In genomic region chr13:48822288-48822687, GRCm38 (mm10) we compare ENCODE assay signal across 13 mouse cellular contexts.
"Had no signal": no experiment of that assay in that cellular context is flagged by ENCODE, and none has a peak within 500 bp of the region (broad histone marks: within the 10 kb centered on the region; RNA-seq: fewer than 3 reads in every experiment).

No protein-coding gene starts in this region.

- ATAC-seq: midbrain, embryonic 16.5 days had no signal

- H3K27me3 ChIP-seq: limb, embryonic 13.5 days; midbrain, embryonic 12.5 days; neural tube, embryonic 13.5 days had no signal

- H3K4me1 ChIP-seq: limb, embryonic 13.5 days; midbrain, embryonic 12.5 days; neural tube, embryonic 13.5 days had no signal

- H3K4me3 ChIP-seq: limb, embryonic 13.5 days; midbrain, embryonic 12.5 days; neural tube, embryonic 13.5 days had no signal

- H3K9me3 ChIP-seq: limb, embryonic 13.5 days; midbrain, embryonic 12.5 days; neural tube, embryonic 13.5 days had no signal

- H3K4me2 ChIP-seq: limb, embryonic 13.5 days; midbrain, embryonic 12.5 days; neural tube, embryonic 13.5 days had no signal

- H3K27ac ChIP-seq: limb, embryonic 13.5 days; liver, embryonic 14.5 days; midbrain, embryonic 12.5 days; neural tube, embryonic 13.5 days had no signal

- DNase-seq: layer of hippocampus, adult 9-11 months; left cerebral cortex, postnatal 4 days; lung, adult 18-20 months; retina, postnatal 1 day; right cerebral cortex, postnatal 4 days; spleen, adult 18-20 months; thymus, adult 18-20 months; thymus, postnatal 14 days had no signal

- H3K9ac ChIP-seq: limb, embryonic 13.5 days; liver, embryonic 14.5 days; midbrain, embryonic 12.5 days; neural tube, embryonic 13.5 days had no signal
